ENCODE assay signal across 8 mouse cellular contexts in genomic region chr5:87142865-87143456, GRCm38 (mm10). TPM values are rescaled to one million over a fixed set of nuclear protein-coding genes. Genes with fewer than 3 reads are reported as not detected.
DNase-seq lines count a peak whose midpoint lies in the region; ATAC-seq and TF ChIP-seq lines count a peak whose summit lies in the region.

No protein-coding gene starts in this region.

- TF ChIP-seq CTCF in intestine, postnatal 0 days (IDR thresholded peaks at IDR 0.05; ENCODE audit: low read depth): peak; percentile 92

- H3K36me3 ChIP-seq in intestine, postnatal 0 days (ENCODE audit: control insufficient read depth, insufficient read depth): no peaks in the 10 kb centered on the region
- H3K36me3 ChIP-seq in neural tube, embryonic 11.5 days (ENCODE audit: control insufficient read depth, insufficient read depth, low read length): no peaks in the 10 kb centered on the region

- no peak overlapping the region for H3K4me3 ChIP-seq in intestine, postnatal 0 days (ENCODE audit: low read depth, low read length)
- no peak overlapping the region for H3K4me3 ChIP-seq in neural tube, embryonic 11.5 days (ENCODE audit: low read depth, low read length)

- ATAC-seq in intestine, postnatal 0 days: peak; percentile 61; the same call in 1 of the 2 replicates
- ATAC-seq in neural tube, embryonic 11.5 days (ENCODE audit: insufficient read depth, low FRiP score, low TSS enrichment): peak; percentile 56
- ATAC-seq in megakaryocyte progenitor cell, adult 5-6 weeks (replicated peaks; ENCODE audit: poor library complexity): no peak

- DNase-seq in urinary bladder, postnatal 14 days (ENCODE audit: low spot score): peak; percentile 5
- no peak for DNase-seq in urinary bladder, adult 2 months (ENCODE audit: low spot score)
- peak; percentile 52 for DNase-seq in embryo, embryonic 9.5 days (ENCODE audit: extremely low spot score)
- peak; percentile 12 to 19 for DNase-seq in left cerebral cortex, postnatal 14 days (ENCODE audit: low spot score in 2 of 2)
- peak; percentile 41 for DNase-seq in neural tube, embryonic 11.5 days (ENCODE audit: low spot score)
- no peak for DNase-seq in spleen, adult 12 weeks (ENCODE audit: low spot score)

- no peak overlapping the region for H3K4me2 ChIP-seq in intestine, postnatal 0 days (replicated peaks; ENCODE audit: low read depth)
- H3K4me2 ChIP-seq in neural tube, embryonic 11.5 days (ENCODE audit: low read depth): no peak overlapping the region

- H3K27ac ChIP-seq in intestine, postnatal 0 days (ENCODE audit: low read depth, low read length): no peak overlapping the region
- H3K27ac ChIP-seq in neural tube, embryonic 11.5 days (ENCODE audit: low read depth, low read length): no peak overlapping the region

- H3K27me3 ChIP-seq in intestine, postnatal 0 days (replicated peaks; ENCODE audit: control insufficient read depth, insufficient read depth, low read length): no peaks in the 10 kb centered on the region
- no peaks in the 10 kb centered on the region for H3K27me3 ChIP-seq in neural tube, embryonic 11.5 days (ENCODE audit: control insufficient read depth, insufficient read depth, low read length)

- intact Hi-C loops in left cerebral cortex, postnatal 14 days (cut with DNase I): loop anchor here (5.0 kb wide), 1 partner anchor 256 kb away; no protein-coding TSS in a partner anchor

- no peaks in the 10 kb centered on the region for H3K4me1 ChIP-seq in intestine, postnatal 0 days (replicated peaks; ENCODE audit: control insufficient read depth, insufficient read depth, low read length)
- no peaks in the 10 kb centered on the region for H3K4me1 ChIP-seq in neural tube, embryonic 11.5 days (ENCODE audit: control insufficient read depth, insufficient read depth, low read length)

- WGBS in intestine, postnatal 0 days: 35% methylated on average over 3 of the region's 3 CpGs
- 35% methylated on average over 3 of the region's 3 CpGs for WGBS in neural tube, embryonic 11.5 days

- no peak overlapping the region for H3K9ac ChIP-seq in intestine, postnatal 0 days (ENCODE audit: low read depth, low read length)
- H3K9ac ChIP-seq in neural tube, embryonic 11.5 days (ENCODE audit: low read length): no peak overlapping the region

- H3K9me3 ChIP-seq in intestine, postnatal 0 days (ENCODE audit: control insufficient read depth): no peaks in the 10 kb centered on the region
- no peaks in the 10 kb centered on the region for H3K9me3 ChIP-seq in neural tube, embryonic 11.5 days (ENCODE audit: control insufficient read depth, low read length)

RNA-seq across cellular contexts. Expression of gene Ugt2b5, which starts 2.8 kb away (rescaled TPM):
- polyA plus RNA-seq in urinary bladder, adult 2 months (2012; rRNA removed): not detected in 2 replicates
- 107 and 117 TPM in 2 replicates for polyA plus RNA-seq in intestine, postnatal 0 days (2015; fragmentation: Nextera tagmentation; extraction: Ambion mirVana)
- total RNA-seq in left cerebral cortex, postnatal 14 days (2021): not detected
- polyA plus RNA-seq in neural tube, embryonic 11.5 days (2014; fragmentation: Nextera tagmentation; extraction: Ambion mirVana): 0.16 TPM in 1 of 2 replicates, not detected in the other
- total RNA-seq in megakaryocyte progenitor cell, adult 5-6 weeks (2015): not detected in 2 replicates
- total RNA-seq in megakaryocyte progenitor cell, adult 5-6 weeks (2017): not detected in 2 replicates

RNA-seq across cellular contexts. Expression of gene Ugt2b36, which starts 50.6 kb away (rescaled TPM):
- not detected in 2 replicates for polyA plus RNA-seq in urinary bladder, adult 2 months (2012; rRNA removed)
- 17.1 and 22.0 TPM in 2 replicates for polyA plus RNA-seq in intestine, postnatal 0 days (2015; fragmentation: Nextera tagmentation; extraction: Ambion mirVana)
- not detected for total RNA-seq in left cerebral cortex, postnatal 14 days (2021)
- not detected in 2 replicates for polyA plus RNA-seq in neural tube, embryonic 11.5 days (2014; fragmentation: Nextera tagmentation; extraction: Ambion mirVana)
- not detected in 2 replicates for total RNA-seq in megakaryocyte progenitor cell, adult 5-6 weeks (2015)
- not detected in 2 replicates for total RNA-seq in megakaryocyte progenitor cell, adult 5-6 weeks (2017)

Comparison
In these comparisons a context has a peak if more than half of its experiments do, and no peak if none do; other contexts are left out.
1. DNase-seq: peak in urinary bladder, postnatal 14 days (single experiment), embryo, embryonic 9.5 days (single experiment), left cerebral cortex, postnatal 14 days (2 of 2) and neural tube, embryonic 11.5 days (single experiment); none in urinary bladder, adult 2 months (single experiment) and spleen, adult 12 weeks (single experiment).
2. RNA of gene Ugt2b5, which starts 2.8 kb away (polyA plus RNA-seq): 107 to 117 TPM in intestine, postnatal 0 days; not detected in urinary bladder, adult 2 months and 0.16 TPM in neural tube, embryonic 11.5 days; every median in the first group is over 10 times any median in the second.
3. RNA of gene Ugt2b36, which starts 50.6 kb away (polyA plus RNA-seq): 17.1 to 22.0 TPM in intestine, postnatal 0 days; not detected in urinary bladder, adult 2 months and not detected in neural tube, embryonic 11.5 days; every median in the first group is over 10 times any median in the second.